ENCODE assay signal across 15 mouse cellular contexts in the genomic region with DNA sequence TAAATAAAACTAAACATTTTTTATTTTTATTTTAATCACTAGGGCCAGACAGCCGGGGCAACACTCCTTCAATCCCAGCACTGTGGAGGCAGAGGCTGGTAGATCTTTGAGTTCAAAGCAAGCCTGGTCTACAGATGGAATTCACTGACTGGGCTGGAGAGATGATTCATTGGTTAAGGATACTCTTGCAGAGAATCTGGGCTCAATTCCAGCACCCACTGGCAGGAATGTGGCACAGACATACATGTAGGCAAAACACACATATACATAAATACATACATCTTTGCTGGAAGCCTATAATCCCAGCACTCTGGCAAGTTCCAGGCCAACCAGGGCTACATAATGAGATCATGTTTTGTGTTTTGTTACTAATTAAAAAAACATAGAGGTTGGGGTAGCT. TPM values are rescaled to one million over a fixed set of nuclear protein-coding genes. Genes with fewer than 3 reads are reported as not detected.
DNase-seq lines count a peak whose midpoint lies in the region; ATAC-seq and TF ChIP-seq lines count a peak whose summit lies in the region.
"Had no signal": no experiment of that assay in that cellular context is flagged by ENCODE, and none has a peak within 500 bp of the region (broad histone marks: within the 10 kb centered on the region; RNA-seq: fewer than 3 reads in every experiment).

No protein-coding gene starts in this region.

- H3K79me2 ChIP-seq in C2C12 (ENCODE audit: control insufficient read depth, insufficient read depth): no peaks in the 10 kb centered on the region

- 83% methylated on average over 1 of the region's 1 CpGs for WGBS in forebrain, postnatal 0 days
- WGBS in forebrain, embryonic 14.5 days: 94% methylated on average over 1 of the region's 1 CpGs
- WGBS in kidney, embryonic 14.5 days: 89% methylated on average over 1 of the region's 1 CpGs

- in situ Hi-C loops in Patski (cut with MboI; ENCODE audit: low pct_unique_long_range_greater_than_20kb): no loop called here

- no peak for TF ChIP-seq CTCF in forebrain, postnatal 0 days (IDR thresholded peaks at IDR 0.05; ENCODE audit: low read depth)
- TF ChIP-seq CTCF in C2C12 (IDR thresholded peaks at IDR 0.05; ENCODE audit: control insufficient read depth, insufficient read depth, insufficient read length) (no peak), Patski (IDR thresholded peaks at IDR 0.05) (peak; percentile 57)

- POLR2A ChIA-PET in Patski (lab: Charles Lee): no interaction called here

- H3ac ChIP-seq in C2C12 (ENCODE audit: control insufficient read depth, insufficient read length, low read depth): no peak overlapping the region

- no peaks in the 10 kb centered on the region for H3K79me3 ChIP-seq in C2C12 (ENCODE audit: low read depth)

- DNase-seq in forebrain, postnatal 0 days: peak; percentile 46
- no peak for DNase-seq in forebrain, embryonic 14.5 days (ENCODE audit: low spot score)
- DNase-seq in kidney, postnatal 14 days: peak; percentile 32
- DNase-seq in Patski (ENCODE audit: low read depth, low spot score): no peak
- no peak for DNase-seq in right cerebral cortex, postnatal 25 days
- DNase-seq: right cerebral cortex, postnatal 4 days; thymus, adult 2 months had no signal

- no peaks in the 10 kb centered on the region for H3K9me3 ChIP-seq in forebrain, postnatal 0 days (ENCODE audit: low read length)
- H3K9me3 ChIP-seq in forebrain, embryonic 14.5 days (replicated peaks; ENCODE audit: control insufficient read depth, low read length): no peaks in the 10 kb centered on the region
- no peaks in the 10 kb centered on the region for H3K9me3 ChIP-seq in kidney, embryonic 14.5 days (ENCODE audit: control insufficient read depth, low read length)
- H3K9me3 ChIP-seq: embryonic facial prominence, embryonic 13.5 days; forebrain, embryonic 10.5 days; heart, embryonic 15.5 days; hindbrain, embryonic 15.5 days; neural tube, embryonic 12.5 days had no signal

- no peaks in the 10 kb centered on the region for H3K27me3 ChIP-seq in forebrain, postnatal 0 days (ENCODE audit: insufficient read depth, low read length)
- H3K27me3 ChIP-seq in forebrain, embryonic 14.5 days (replicated peaks; ENCODE audit: control insufficient read depth, insufficient read depth, low read length): no peaks in the 10 kb centered on the region
- H3K27me3 ChIP-seq in kidney, embryonic 14.5 days (ENCODE audit: control insufficient read depth, insufficient read depth, low read length): no peaks in the 10 kb centered on the region
- H3K27me3 ChIP-seq in C2C12 (ENCODE audit: control insufficient read depth, insufficient read depth, insufficient read length) (no peaks in the 10 kb centered on the region), Patski (no peaks in the 10 kb centered on the region)
- H3K27me3 ChIP-seq: embryonic facial prominence, embryonic 13.5 days; hindbrain, embryonic 15.5 days; neural tube, embryonic 12.5 days had no signal

- no peak overlapping the region for H3K27ac ChIP-seq in forebrain, postnatal 0 days (ENCODE audit: low read depth, low read length)
- H3K27ac ChIP-seq in forebrain, embryonic 14.5 days (ENCODE audit: low read depth, low read length): no peak overlapping the region
- H3K27ac ChIP-seq in kidney, embryonic 14.5 days (ENCODE audit: low read depth, low read length): no peak overlapping the region
- H3K27ac ChIP-seq: embryonic facial prominence, embryonic 13.5 days; forebrain, embryonic 10.5 days; heart, embryonic 15.5 days; hindbrain, embryonic 15.5 days; neural tube, embryonic 12.5 days had no signal

- ATAC-seq in forebrain, postnatal 0 days: peak; percentile 23; the same call in 1 of the 2 replicates
- no peak for ATAC-seq in forebrain, embryonic 14.5 days
- no peak for ATAC-seq in kidney, embryonic 14.5 days (ENCODE audit: low FRiP score, low TSS enrichment)
- ATAC-seq in Patski: no peak

- H3K4me3 ChIP-seq in forebrain, postnatal 0 days (ENCODE audit: low read depth, low read length): no peak overlapping the region
- no peak overlapping the region for H3K4me3 ChIP-seq in forebrain, embryonic 14.5 days (ENCODE audit: low read depth, low read length)
- H3K4me3 ChIP-seq in kidney, embryonic 14.5 days (ENCODE audit: low read length): no peak overlapping the region
- no peak overlapping the region for H3K4me3 ChIP-seq in C2C12 (ENCODE audit: insufficient read depth, poor library complexity, severe bottlenecking)
- H3K4me3 ChIP-seq: embryonic facial prominence, embryonic 13.5 days; forebrain, embryonic 10.5 days; heart, embryonic 15.5 days; hindbrain, embryonic 15.5 days; neural tube, embryonic 12.5 days had no signal

- H3K4me2 ChIP-seq in forebrain, postnatal 0 days (ENCODE audit: low read depth): no peak overlapping the region
- H3K4me2 ChIP-seq in forebrain, embryonic 14.5 days (ENCODE audit: low read length): no peak overlapping the region
- H3K4me2 ChIP-seq in kidney, embryonic 14.5 days (replicated peaks; ENCODE audit: low read depth, low read length): no peak overlapping the region
- H3K4me2 ChIP-seq: embryonic facial prominence, embryonic 13.5 days; heart, embryonic 15.5 days; hindbrain, embryonic 15.5 days; liver, embryonic 11.5 days; neural tube, embryonic 12.5 days had no signal

- H3K36me3 ChIP-seq in forebrain, postnatal 0 days (ENCODE audit: insufficient read depth): no peaks in the 10 kb centered on the region
- H3K36me3 ChIP-seq in forebrain, embryonic 14.5 days (ENCODE audit: control insufficient read depth, insufficient read depth, low read length): no peaks in the 10 kb centered on the region
- H3K36me3 ChIP-seq in kidney, embryonic 14.5 days (ENCODE audit: control insufficient read depth, insufficient read depth, low read length): no peaks in the 10 kb centered on the region
- H3K36me3 ChIP-seq in C2C12 (ENCODE audit: control insufficient read depth, insufficient read depth): no peaks in the 10 kb centered on the region
- H3K36me3 ChIP-seq: embryonic facial prominence, embryonic 13.5 days; forebrain, embryonic 10.5 days; heart, embryonic 15.5 days; hindbrain, embryonic 15.5 days; neural tube, embryonic 12.5 days had no signal

- no peaks in the 10 kb centered on the region for H3K4me1 ChIP-seq in forebrain, postnatal 0 days (ENCODE audit: insufficient read depth)
- no peaks in the 10 kb centered on the region for H3K4me1 ChIP-seq in forebrain, embryonic 14.5 days (ENCODE audit: control insufficient read depth, insufficient read depth, low read length)
- 0 out of 2 replicates have a peak, but pooled peaks cover 4% of the 10 kb centered on the region for H3K4me1 ChIP-seq in kidney, embryonic 14.5 days (ENCODE audit: control insufficient read depth, insufficient read depth, low read length)
- H3K4me1 ChIP-seq: embryonic facial prominence, embryonic 13.5 days; heart, embryonic 15.5 days; hindbrain, embryonic 15.5 days; neural tube, embryonic 12.5 days had no signal

- CTCF ChIA-PET in Patski (lab: Charles Lee): interaction anchor here (1.5 kb wide), 1 partner anchor 13 kb away, joined by 3 read pairs; no protein-coding TSS in a partner anchor

- no peak overlapping the region for H3K9ac ChIP-seq in forebrain, postnatal 0 days
- no peak overlapping the region for H3K9ac ChIP-seq in forebrain, embryonic 14.5 days (ENCODE audit: low read length)
- H3K9ac ChIP-seq in kidney, embryonic 14.5 days (ENCODE audit: low read depth, low read length): no peak overlapping the region
- H3K9ac ChIP-seq: embryonic facial prominence, embryonic 13.5 days; heart, embryonic 15.5 days; hindbrain, embryonic 15.5 days; neural tube, embryonic 12.5 days had no signal

TF ChIP-seq in C2C12, 6 proteins besides CTCF, POLR2A, EP300 and RAD21:
- TF ChIP-seq FOSL1 (IDR thresholded peaks at IDR 0.05; ENCODE audit: insufficient read depth, low read length, poor library complexity, severe bottlenecking) (peak; percentile 1), USF1 (IDR thresholded peaks at IDR 0.05; ENCODE audit: low read depth) (no peak), MAX (IDR thresholded peaks at IDR 0.05) (no peak), CEBPB (IDR thresholded peaks at IDR 0.05; ENCODE audit: low read depth) (no peak), MYOG (IDR thresholded peaks at IDR 0.05; ENCODE audit: control insufficient read depth, extremely low read depth, insufficient read length) (no peak), MYOD1 (IDR thresholded peaks at IDR 0.05; ENCODE audit: control insufficient read depth, insufficient read length, low read depth) (no peak)

RNA-seq across cellular contexts. Expression of a gene that starts 6.2 kb away (rescaled TPM):
- total RNA-seq in forebrain, postnatal 0 days (2014; rRNA removed): 75.5 and 83.5 TPM in 2 replicates
- polyA plus RNA-seq in forebrain, postnatal 0 days (2015; fragmentation: Nextera tagmentation; extraction: Ambion mirVana): 100 and 102 TPM in 2 replicates
- polyA plus RNA-seq in forebrain, embryonic 14.5 days (2014; fragmentation: Nextera tagmentation; extraction: Ambion mirVana): 335 and 390 TPM in 2 replicates
- 403 and 460 TPM in 2 replicates for polyA plus RNA-seq in kidney, embryonic 14.5 days (2014; fragmentation: Nextera tagmentation; extraction: Ambion mirVana)
- polyA plus RNA-seq in C2C12 (2012; fragmentation: generic; extraction: Trizol) (50.9 TPM), Patski (2021) (33.7 TPM)

RNA-seq across cellular contexts. Expression of a gene that starts 19.9 kb away (rescaled TPM):
- 8.7 and 9.7 TPM in 2 replicates for total RNA-seq in forebrain, postnatal 0 days (2014; rRNA removed)
- 9.5 and 10.0 TPM in 2 replicates for polyA plus RNA-seq in forebrain, postnatal 0 days (2015; fragmentation: Nextera tagmentation; extraction: Ambion mirVana)
- 4.1 and 4.6 TPM in 2 replicates for polyA plus RNA-seq in forebrain, embryonic 14.5 days (2014; fragmentation: Nextera tagmentation; extraction: Ambion mirVana)
- 3.1 and 3.4 TPM in 2 replicates for polyA plus RNA-seq in kidney, embryonic 14.5 days (2014; fragmentation: Nextera tagmentation; extraction: Ambion mirVana)
- polyA plus RNA-seq in C2C12 (2012; fragmentation: generic; extraction: Trizol) (0.47 TPM), Patski (2021) (2.5 TPM)

Comparison
In these comparisons a context has a peak if more than half of its experiments do, and no peak if none do; other contexts are left out.
1. DNase-seq: peak in forebrain, postnatal 0 days (single experiment) and kidney, postnatal 14 days (single experiment); none in forebrain, embryonic 14.5 days (single experiment), Patski (single experiment) and right cerebral cortex, postnatal 25 days (single experiment).